ENCODE assay signal across 22 mouse cellular contexts in genomic region chr3:156093689-156094088, GRCm38 (mm10).
DNase-seq lines count a peak whose midpoint lies in the region; ATAC-seq and TF ChIP-seq lines count a peak whose summit lies in the region.
"Had no signal": no experiment of that assay in that cellular context is flagged by ENCODE, and none has a peak within 500 bp of the region (broad histone marks: within the 10 kb centered on the region; RNA-seq: fewer than 3 reads in every experiment).

No protein-coding gene starts in this region.

- no peaks in the 10 kb centered on the region for H3K9me3 ChIP-seq in kidney, embryonic 14.5 days (ENCODE audit: control insufficient read depth, low read length)
- no peaks in the 10 kb centered on the region for H3K9me3 ChIP-seq in kidney, embryonic 15.5 days (replicated peaks)
- no peaks in the 10 kb centered on the region for H3K9me3 ChIP-seq in kidney, embryonic 16.5 days (ENCODE audit: low read length)
- no peaks in the 10 kb centered on the region for H3K9me3 ChIP-seq in kidney, postnatal 0 days (replicated peaks; ENCODE audit: low read length)
- H3K9me3 ChIP-seq: G1E had no signal

- ATAC-seq in kidney, embryonic 14.5 days (ENCODE audit: low FRiP score, low TSS enrichment): peak; percentile 64; the same call in 1 of the 2 replicates
- peak; percentile 52; the same call in 1 of the 2 replicates for ATAC-seq in kidney, embryonic 15.5 days (replicated peaks; ENCODE audit: low FRiP score)
- peak; percentile 51; the same call in 1 of the 2 replicates for ATAC-seq in kidney, embryonic 16.5 days (ENCODE audit: low FRiP score, low TSS enrichment)
- 0 out of 2 replicates have a peak, but pooled peaks have one; percentile 46 for ATAC-seq in kidney, postnatal 0 days (replicated peaks; ENCODE audit: low FRiP score, low read depth)
- ATAC-seq: activated CD4-positive, CD25-positive, alpha-beta regulatory T cell, adult 4 months; CD4-positive, CD25-positive, alpha-beta regulatory T cell, adult 4 months; Patski had no signal

- no peak for TF ChIP-seq CTCF in kidney, postnatal 0 days (IDR thresholded peaks at IDR 0.05; ENCODE audit: low read depth)

- H3K4me1 ChIP-seq in kidney, embryonic 14.5 days (ENCODE audit: control insufficient read depth, insufficient read depth, low read length): no peaks in the 10 kb centered on the region
- no peaks in the 10 kb centered on the region for H3K4me1 ChIP-seq in kidney, embryonic 15.5 days
- no peaks in the 10 kb centered on the region for H3K4me1 ChIP-seq in kidney, embryonic 16.5 days (ENCODE audit: insufficient read depth, low read length)
- H3K4me1 ChIP-seq in kidney, postnatal 0 days (replicated peaks; ENCODE audit: insufficient read depth, low read length): no peaks in the 10 kb centered on the region

- no peak for DNase-seq in kidney, adult 8-10 months
- DNase-seq in kidney, postnatal 25 days: no peak
- DNase-seq in kidney, adult 18-20 months: no peak
- no peak for DNase-seq in kidney, postnatal 0 days (ENCODE audit: low spot score)
- no peak for DNase-seq in kidney, postnatal 14 days
- DNase-seq: adrenal gland, adult 2 months; adrenal gland, adult 8-10 months; adrenal gland, postnatal 10 days; adrenal gland, postnatal 14 days; adrenal gland, postnatal 25 days; adrenal gland, postnatal 36 days; B cell, adult 2 months; cerebellum, adult 11 months; cerebellum, adult 11-12 months had no signal

- no peak overlapping the region for H3K4me2 ChIP-seq in kidney, embryonic 14.5 days (replicated peaks; ENCODE audit: low read depth, low read length)
- no peak overlapping the region for H3K4me2 ChIP-seq in kidney, embryonic 15.5 days
- H3K4me2 ChIP-seq in kidney, embryonic 16.5 days (replicated peaks; ENCODE audit: low read depth, low read length): no peak overlapping the region
- H3K4me2 ChIP-seq in kidney, postnatal 0 days (ENCODE audit: low read length): no peak overlapping the region

- H3K27me3 ChIP-seq in kidney, embryonic 14.5 days (ENCODE audit: control insufficient read depth, insufficient read depth, low read length): no peaks in the 10 kb centered on the region
- no peaks in the 10 kb centered on the region for H3K27me3 ChIP-seq in kidney, embryonic 15.5 days
- no peaks in the 10 kb centered on the region for H3K27me3 ChIP-seq in kidney, embryonic 16.5 days (ENCODE audit: insufficient read depth, low read length)
- no peaks in the 10 kb centered on the region for H3K27me3 ChIP-seq in kidney, postnatal 0 days (ENCODE audit: insufficient read depth, low read length)
- H3K27me3 ChIP-seq: CH12.LX, Patski had no signal

- no peaks in the 10 kb centered on the region for H3K36me3 ChIP-seq in kidney, embryonic 14.5 days (ENCODE audit: control insufficient read depth, insufficient read depth, low read length)
- no peaks in the 10 kb centered on the region for H3K36me3 ChIP-seq in kidney, embryonic 15.5 days
- no peaks in the 10 kb centered on the region for H3K36me3 ChIP-seq in kidney, embryonic 16.5 days (ENCODE audit: insufficient read depth, low read length)
- H3K36me3 ChIP-seq in kidney, postnatal 0 days (ENCODE audit: insufficient read depth, low read length): no peaks in the 10 kb centered on the region
- H3K36me3 ChIP-seq: G1E had no signal

- H3K4me3 ChIP-seq in kidney, embryonic 14.5 days (ENCODE audit: low read length): no peak overlapping the region
- no peak overlapping the region for H3K4me3 ChIP-seq in kidney, embryonic 15.5 days (replicated peaks)
- no peak overlapping the region for H3K4me3 ChIP-seq in kidney, embryonic 16.5 days (ENCODE audit: low read length)
- H3K4me3 ChIP-seq in kidney, postnatal 0 days (replicated peaks; ENCODE audit: low read depth, low read length): no peak overlapping the region

- no peak overlapping the region for H3K9ac ChIP-seq in kidney, embryonic 14.5 days (ENCODE audit: low read depth, low read length)
- H3K9ac ChIP-seq in kidney, embryonic 15.5 days: no peak overlapping the region
- no peak overlapping the region for H3K9ac ChIP-seq in kidney, embryonic 16.5 days (replicated peaks; ENCODE audit: low read length)
- no peak overlapping the region for H3K9ac ChIP-seq in kidney, postnatal 0 days (ENCODE audit: low read depth, low read length)

- no peak overlapping the region for H3K27ac ChIP-seq in kidney, embryonic 14.5 days (ENCODE audit: low read depth, low read length)
- no peak overlapping the region for H3K27ac ChIP-seq in kidney, embryonic 15.5 days
- H3K27ac ChIP-seq in kidney, embryonic 16.5 days (ENCODE audit: low read length): no peak overlapping the region
- no peak overlapping the region for H3K27ac ChIP-seq in kidney, postnatal 0 days
